Mouse (Mus musculus): ENCODE measurements around the gene Apold1. TPM values are rescaled to one million over a fixed set of nuclear protein-coding genes. Genes with fewer than 3 reads are reported as not detected.

Gene Apold1
- polyA plus RNA-seq (2015; fragmentation: Illumina TruSeq; extraction: RNeasy Lipid Tissue Mini Kit (QIAGEN cat#74804); ENCODE audit: insufficient read depth, low read depth, low replicate concordance), result 2.0 TPM

GRCm38 (mm10) chr6:134981231-134982062, at the start of gene Apold1:
TSS of gene Apold1 (plus strand) at chr6:134981718.

GRCm38 (mm10) chr6:135011048-135011733, 29.7 kb downstream of the Apold1 start, which contains the start of gene Ddx47:
TSS of gene Ddx47 (plus strand) at chr6:135011612.

Other genes starting within 250 kb of the Apold1 start
- 3.2 TPM for gene Dusp16, start 189.1 kb upstream of the Apold1 start, polyA plus RNA-seq (2015; fragmentation: Illumina TruSeq; extraction: RNeasy Lipid Tissue Mini Kit (QIAGEN cat#74804); ENCODE audit: insufficient read depth, low read depth, low replicate concordance)
- gene Crebl2, start 151.6 kb upstream of the Apold1 start, polyA plus RNA-seq (2015; fragmentation: Illumina TruSeq; extraction: RNeasy Lipid Tissue Mini Kit (QIAGEN cat#74804); ENCODE audit: insufficient read depth, low read depth, low replicate concordance), result 4.7 TPM
- 2.8 TPM for gene Gpr19, start 83.1 kb upstream of the Apold1 start, polyA plus RNA-seq (2015; fragmentation: Illumina TruSeq; extraction: RNeasy Lipid Tissue Mini Kit (QIAGEN cat#74804); ENCODE audit: insufficient read depth, low read depth, low replicate concordance)
- 13.5 TPM for gene Cdkn1b, start 61.3 kb upstream of the Apold1 start, polyA plus RNA-seq (2015; fragmentation: Illumina TruSeq; extraction: RNeasy Lipid Tissue Mini Kit (QIAGEN cat#74804); ENCODE audit: insufficient read depth, low read depth, low replicate concordance)
- gene Ddx47, start 29.9 kb downstream of the Apold1 start, polyA plus RNA-seq (2015; fragmentation: Illumina TruSeq; extraction: RNeasy Lipid Tissue Mini Kit (QIAGEN cat#74804); ENCODE audit: insufficient read depth, low read depth, low replicate concordance), result 11.9 TPM
- gene Gprc5a, start 83.9 kb downstream of the Apold1 start, polyA plus RNA-seq (2015; fragmentation: Illumina TruSeq; extraction: RNeasy Lipid Tissue Mini Kit (QIAGEN cat#74804); ENCODE audit: insufficient read depth, low read depth, low replicate concordance), result 2.6 TPM
- not detected for gene Gprc5d, start 136.6 kb downstream of the Apold1 start, polyA plus RNA-seq (2015; fragmentation: Illumina TruSeq; extraction: RNeasy Lipid Tissue Mini Kit (QIAGEN cat#74804); ENCODE audit: insufficient read depth, low read depth, low replicate concordance)
- gene Fam234b, start 216.3 kb downstream of the Apold1 start, polyA plus RNA-seq (2015; fragmentation: Illumina TruSeq; extraction: RNeasy Lipid Tissue Mini Kit (QIAGEN cat#74804); ENCODE audit: insufficient read depth, low read depth, low replicate concordance), result 9.6 TPM
- gene Hebp1, start 216.3 kb downstream of the Apold1 start, polyA plus RNA-seq (2015; fragmentation: Illumina TruSeq; extraction: RNeasy Lipid Tissue Mini Kit (QIAGEN cat#74804); ENCODE audit: insufficient read depth, low read depth, low replicate concordance), result 6.5 TPM